Mouse (Mus musculus) embryonic facial prominence, embryonic 10.5 days (tissue): ENCODE measurements around the gene Tead4. TPM values are rescaled to one million over a fixed set of nuclear protein-coding genes. Genes with fewer than 3 reads are reported as not detected.

Source experiments
- DNase-seq: peaks from one replicate; pipeline ENCODE4 v3.0.0-alpha.2; 2017; ENCODE audit warnings: low spot score
- H3K27ac ChIP-seq: fragments of 300-500 bp; sonication (generic); replicated peaks from 2 replicates; pipeline ENCODE4 v1.5.1; 2016; ENCODE audit warnings: mild to moderate bottlenecking
- H3K27me3 ChIP-seq: fragments of 300-500 bp; sonication (generic); replicated peaks from 2 replicates; pipeline ENCODE4 v1.6.1; 2016; ENCODE audit warnings: low read depth, mild to moderate bottlenecking; ENCODE audit not compliant: poor library complexity, severe bottlenecking
- H3K36me3 ChIP-seq: fragments of 300-500 bp; sonication (generic); replicated peaks from 2 replicates; pipeline ENCODE4 v1.6.1; 2016; ENCODE audit warnings: mild to moderate bottlenecking, moderate library complexity
- H3K4me1 ChIP-seq: fragments of 300-500 bp; sonication (generic); 2 replicates; pipeline ENCODE4 v1.6.1; 2016
- H3K4me3 ChIP-seq: fragments of 300-500 bp; sonication (generic); 2 replicates; pipeline ENCODE4 v1.5.1; 2016; ENCODE audit warnings: mild to moderate bottlenecking, moderate library complexity
- H3K9me3 ChIP-seq: fragments of 300-500 bp; sonication (generic); 2 replicates; pipeline ENCODE4 v1.6.1; 2016; ENCODE audit warnings: mild to moderate bottlenecking
- WGBS: fragments of 180-500 bp; shearing (Covaris S2); methylation state at CpG from one replicate; pipeline ENCODE4 v1.1.7; 2016; 5-methylcytosine and 5-hydroxymethylcytosine counted together
- polyA plus RNA-seq: library from polyadenylated mRNA; unstranded; fragments of >200 nt; fragmentation: Nextera tagmentation; extraction: Ambion mirVana; gene quantifications from 2 replicates; pipeline ENCODE4 v1.2.1, GENCODE M21; 2016

Gene Tead4
- polyA plus RNA-seq, 1 experiment from 2014 or later, result 3.2 TPM

DNA sequence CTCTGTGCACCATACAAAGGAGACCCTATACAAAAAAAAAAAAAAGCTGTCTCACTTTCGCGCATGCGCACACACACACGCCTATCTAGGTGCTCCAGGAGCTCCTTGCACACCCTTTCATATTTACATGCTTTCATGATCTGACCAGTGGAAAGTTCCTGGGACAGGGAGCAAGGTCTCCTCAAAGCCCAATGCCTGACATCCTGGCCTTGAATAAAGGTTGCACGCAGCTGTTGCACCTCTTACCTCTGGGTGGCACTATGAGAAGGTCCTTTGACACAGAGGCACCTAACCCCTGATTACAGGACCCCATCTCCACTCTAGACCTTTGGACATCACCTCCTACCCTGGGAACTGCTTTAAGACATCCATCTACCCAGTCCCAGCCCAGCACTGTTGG is 121.4 kb downstream of the Tead4 start:
- no peaks in the 10 kb centered on the region for H3K27me3 ChIP-seq
- no peak overlapping the region for H3K27ac ChIP-seq
- no peaks in the 10 kb centered on the region for H3K9me3 ChIP-seq
- WGBS, result 60% methylated on average over 5 of the region's 5 CpGs
- no peak overlapping the region for H3K4me3 ChIP-seq
- H3K4me1 ChIP-seq, result 0 out of 2 replicates have a peak, but pooled peaks cover 3% of the 10 kb centered on the region
- no peak for DNase-seq
- no peaks in the 10 kb centered on the region for H3K36me3 ChIP-seq

DNA sequence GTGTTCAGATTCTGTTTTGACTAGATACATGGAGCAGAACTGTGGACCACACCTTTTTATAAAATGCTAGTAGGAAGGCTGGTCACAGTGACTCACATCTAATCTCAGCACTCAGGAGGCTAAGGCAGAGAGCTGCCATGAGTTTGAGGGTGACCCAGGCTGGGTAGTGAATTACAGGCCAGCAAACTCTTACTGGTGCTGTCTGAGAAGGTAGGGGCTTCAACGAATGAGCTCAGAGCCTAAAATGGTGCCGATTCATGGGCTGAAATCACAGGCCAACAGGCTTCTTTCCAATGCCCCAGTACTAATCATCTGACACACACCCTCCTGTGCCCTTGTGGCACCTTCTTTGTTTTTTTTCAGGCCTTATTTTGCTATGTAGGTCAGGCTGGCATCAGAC is 121.9 kb downstream of the Tead4 start:
- Histone ChIP-seq H3K36me3 (no peaks in the 10 kb centered on the region), H3K4me3 (no peak overlapping the region), H3K4me1 (0 out of 2 replicates have a peak, but pooled peaks cover 3% of the 10 kb centered on the region), H3K27me3 (no peaks in the 10 kb centered on the region), H3K9me3 (no peaks in the 10 kb centered on the region), H3K27ac (no peak overlapping the region)
- no peak for DNase-seq
- 95% methylated on average over 2 of the region's 2 CpGs for WGBS

Other genes starting within 250 kb of the Tead4 start
- 69.3 and 69.7 TPM in 2 replicates for gene Tspan9, start 157.2 kb downstream of the Tead4 start, polyA plus RNA-seq
- gene Tulp3, start 55.0 kb upstream of the Tead4 start, polyA plus RNA-seq, result 22.2 and 23.4 TPM in 2 replicates
- gene Rhno1, start 62.1 kb upstream of the Tead4 start, polyA plus RNA-seq, result 191 and 193 TPM in 2 replicates
- 63.0 and 68.7 TPM in 2 replicates for gene Foxm1, start 62.1 kb upstream of the Tead4 start, polyA plus RNA-seq
- 0.18 and 0.55 TPM in 2 replicates for gene Tex52, start 74.6 kb upstream of the Tead4 start, polyA plus RNA-seq
- not detected in 2 replicates for gene Gm44596, start 74.7 kb upstream of the Tead4 start, polyA plus RNA-seq
- gene Nrip2, start 98.5 kb upstream of the Tead4 start, polyA plus RNA-seq, result 2.0 and 2.2 TPM in 2 replicates
- 39.0 and 43.7 TPM in 2 replicates for gene Itfg2, start 124.1 kb upstream of the Tead4 start, polyA plus RNA-seq
- gene Fkbp4, start 137.9 kb upstream of the Tead4 start, polyA plus RNA-seq, result 813 and 858 TPM in 2 replicates
- gene Pzp, start 225.9 kb upstream of the Tead4 start, polyA plus RNA-seq, result not detected in 2 replicates